Mouse (Mus musculus): ENCODE measurements around the gene Rab15.
"Not testable (repeated sequence)": the region's sequence is repeated elsewhere in the genome, so short reads cannot be mapped to it uniquely, and the experiment has no call there.

The Rab15 gene

DNA sequence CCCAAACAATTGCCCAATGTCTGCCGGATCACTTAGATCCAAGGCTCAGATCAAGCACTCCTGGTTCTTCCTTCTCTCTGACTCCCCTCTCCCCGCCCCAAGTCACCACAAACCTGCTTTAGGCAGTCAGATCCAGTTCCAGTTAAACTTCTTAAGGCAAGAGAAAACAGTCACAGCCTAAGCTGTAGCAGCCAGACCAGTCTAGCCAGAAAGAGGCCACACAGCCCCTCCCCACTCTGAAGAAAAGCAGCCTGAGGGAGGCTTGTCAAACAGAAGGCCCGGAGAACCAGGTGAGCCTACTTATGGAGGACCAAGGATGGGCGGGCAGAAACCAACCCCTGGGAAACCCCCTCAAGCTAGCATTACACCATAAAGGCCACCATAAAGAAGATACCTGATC, 4.6 kb downstream of the Rab15 start:
- DNase-seq = no peak

DNA sequence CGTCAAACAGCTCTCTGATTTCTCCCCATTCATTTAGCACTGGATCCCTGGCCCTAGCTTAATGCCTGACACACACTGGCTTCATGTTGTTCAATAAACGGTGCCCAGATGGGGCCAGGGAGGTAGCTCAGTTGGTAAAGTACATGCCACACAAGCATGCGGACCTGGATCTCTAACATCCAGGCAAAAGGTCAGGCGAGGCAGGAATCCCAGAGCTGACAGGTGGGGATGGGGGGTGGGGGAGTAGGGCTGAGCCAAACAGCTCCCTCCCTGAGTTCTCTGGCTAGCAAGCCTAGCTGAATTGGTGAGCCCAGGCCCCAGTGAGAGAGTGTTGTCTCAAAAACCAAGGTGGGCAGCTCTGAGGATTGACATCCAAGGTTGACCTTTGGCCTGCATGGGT, 5.5 kb downstream of the Rab15 start:
- no peak for DNase-seq

DNA sequence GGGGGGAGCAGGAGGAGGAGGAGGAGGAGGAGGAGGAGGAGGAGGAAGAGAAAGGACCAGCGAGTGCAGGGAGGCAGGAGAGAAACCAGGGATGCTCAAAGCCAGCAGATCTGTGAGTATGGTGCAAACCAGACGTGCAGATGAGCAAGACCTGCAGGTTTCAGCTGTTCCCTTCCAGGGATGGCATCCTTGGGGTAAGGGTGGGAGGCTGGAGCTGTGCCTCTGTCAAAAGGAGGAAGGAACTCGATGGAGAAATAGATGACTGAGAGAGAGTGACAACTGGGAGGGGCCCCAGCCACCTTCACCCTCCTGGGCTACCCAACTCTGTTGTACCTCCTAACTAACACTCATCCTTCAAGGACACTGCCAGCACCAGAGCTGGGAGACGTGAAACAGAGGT, 6.0 kb downstream of the Rab15 start:
- no peak for DNase-seq

DNA sequence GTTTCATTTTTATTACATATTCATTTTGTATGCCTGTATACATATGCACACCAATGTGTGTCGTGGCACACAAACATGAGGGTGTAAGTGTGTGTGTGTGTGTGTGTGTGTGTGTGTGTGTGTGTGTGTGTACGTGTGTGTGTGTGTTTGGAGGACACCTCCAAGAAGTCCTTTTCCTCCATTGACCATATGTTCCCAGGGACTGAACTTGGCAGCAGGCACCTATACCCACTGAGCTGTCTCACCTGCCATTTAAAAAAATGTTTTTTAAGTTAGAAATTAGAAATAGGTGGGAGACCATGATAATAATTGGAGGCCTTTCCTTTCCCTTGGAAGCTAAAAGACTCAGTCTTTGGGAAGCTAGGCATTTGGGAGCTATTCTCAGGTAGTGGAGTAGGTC, 8.6 kb downstream of the Rab15 start:
- no peak for DNase-seq

DNA sequence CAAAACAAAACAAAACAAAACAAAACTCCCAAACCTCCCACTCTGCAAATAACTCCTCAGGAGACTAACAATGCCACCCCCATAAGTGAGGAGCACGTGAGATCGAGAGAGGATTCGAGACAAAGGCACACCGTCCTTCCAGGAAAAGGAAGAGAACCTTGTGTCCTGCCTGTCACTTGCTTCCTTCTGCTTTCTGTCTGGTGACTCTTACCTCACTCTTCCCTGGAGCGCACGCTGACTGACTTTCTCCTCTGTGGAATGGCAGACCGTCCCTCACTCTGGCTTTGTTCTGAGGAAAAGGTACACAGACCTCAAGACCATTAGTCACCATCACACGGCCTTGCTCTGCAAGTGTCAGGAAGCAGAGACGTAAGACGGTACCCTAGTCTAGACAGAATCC, 9.2 kb downstream of the Rab15 start:
- no peak for DNase-seq

DNA sequence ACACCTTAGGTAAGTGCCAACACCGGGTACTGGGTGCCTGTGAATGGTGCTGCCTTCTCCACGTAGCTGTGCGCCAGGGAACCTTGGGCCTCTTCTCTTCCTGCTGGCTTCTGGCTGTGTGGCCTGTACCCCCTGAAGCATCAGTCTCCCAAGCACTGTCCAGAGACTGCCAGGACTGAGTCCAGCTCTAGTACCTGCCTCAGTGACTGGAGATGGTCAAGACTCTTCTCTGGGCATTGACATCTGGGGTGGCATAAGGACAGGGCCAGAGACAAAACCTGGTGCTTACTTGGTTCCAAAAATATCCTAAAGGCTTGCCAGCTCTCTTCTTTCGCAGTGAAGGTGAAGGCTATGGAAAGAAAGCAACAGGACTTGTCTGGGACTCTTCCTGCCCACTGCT, 11.7 kb downstream of the Rab15 start:
- DNase-seq = no peak

DNA sequence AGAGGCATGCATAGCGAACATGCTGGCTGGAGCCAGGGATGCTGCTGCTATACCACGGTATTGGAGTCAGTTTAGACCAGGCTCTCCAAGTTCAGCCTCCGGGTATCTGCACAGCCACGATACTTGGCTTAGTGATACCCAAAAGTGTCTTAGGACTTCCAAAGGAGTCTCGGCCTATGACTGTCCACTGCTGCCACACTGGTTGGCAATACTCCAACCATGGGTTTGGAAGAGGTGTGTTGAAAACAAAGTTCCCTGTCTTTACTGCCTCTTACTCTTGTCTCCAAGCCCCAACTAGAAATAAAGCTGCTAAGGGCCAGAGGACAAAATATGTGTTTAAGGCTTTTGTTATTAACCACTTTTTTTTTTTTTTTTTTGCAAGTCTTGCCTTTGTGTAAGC, 12.2 kb downstream of the Rab15 start:
- DNase-seq = no peak

DNA sequence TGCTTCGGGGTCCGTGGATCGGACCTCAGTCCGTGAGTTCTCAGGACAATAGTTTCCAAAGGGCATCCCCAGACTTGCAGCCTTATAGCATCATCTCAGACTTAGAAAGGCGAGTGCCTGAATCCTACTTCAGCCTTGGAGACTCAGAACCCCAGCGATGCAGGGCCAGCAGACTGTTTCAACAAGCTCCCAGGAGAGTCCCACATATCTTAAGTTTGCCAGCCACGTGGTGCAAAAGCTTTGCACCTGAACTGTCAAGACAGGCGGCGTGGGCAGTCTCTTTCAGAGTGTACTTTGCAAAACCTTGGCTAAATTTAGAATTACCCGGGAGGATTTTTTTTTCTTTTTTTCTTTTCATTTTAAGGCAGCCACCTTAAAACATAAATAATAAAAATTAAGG, 14.9 kb downstream of the Rab15 start:
- DNase-seq = no peak

DNA sequence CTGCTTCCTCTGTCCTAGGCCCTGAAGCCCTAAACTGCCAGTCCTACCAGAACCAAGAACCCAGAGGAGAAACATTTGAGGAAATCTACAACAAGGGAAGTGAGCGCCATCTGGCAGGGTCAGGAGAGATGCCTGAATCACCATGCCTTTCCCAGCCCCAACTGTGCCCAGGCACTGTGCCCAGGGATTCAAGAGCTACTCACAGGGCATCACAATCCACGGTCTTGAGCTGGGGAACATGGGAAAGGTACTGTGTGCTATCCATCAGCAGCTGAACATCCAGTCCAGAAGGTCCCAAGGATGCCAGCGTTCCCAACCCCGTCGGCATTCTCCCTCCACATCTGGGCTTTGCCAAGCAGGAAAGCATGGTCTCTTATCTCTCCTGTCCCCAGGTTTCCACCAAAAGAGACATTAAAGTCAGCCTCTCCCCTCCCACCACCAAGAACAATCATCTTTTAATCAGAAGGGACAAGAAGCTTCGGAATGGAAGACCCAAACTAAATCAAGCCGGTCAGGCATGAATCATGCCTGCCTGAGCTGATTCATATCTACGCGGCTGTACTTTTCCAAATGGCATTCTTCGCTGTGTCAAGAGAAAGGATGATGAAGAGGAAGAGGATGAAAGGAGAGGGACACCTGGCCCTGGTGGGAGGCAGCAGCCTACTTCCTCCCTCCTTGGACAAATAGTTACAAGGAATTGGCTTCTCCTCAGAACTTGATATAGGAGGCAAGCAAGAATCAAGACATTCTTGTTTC, 17.5 kb downstream of the Rab15 start:
- no peak for DNase-seq

DNA sequence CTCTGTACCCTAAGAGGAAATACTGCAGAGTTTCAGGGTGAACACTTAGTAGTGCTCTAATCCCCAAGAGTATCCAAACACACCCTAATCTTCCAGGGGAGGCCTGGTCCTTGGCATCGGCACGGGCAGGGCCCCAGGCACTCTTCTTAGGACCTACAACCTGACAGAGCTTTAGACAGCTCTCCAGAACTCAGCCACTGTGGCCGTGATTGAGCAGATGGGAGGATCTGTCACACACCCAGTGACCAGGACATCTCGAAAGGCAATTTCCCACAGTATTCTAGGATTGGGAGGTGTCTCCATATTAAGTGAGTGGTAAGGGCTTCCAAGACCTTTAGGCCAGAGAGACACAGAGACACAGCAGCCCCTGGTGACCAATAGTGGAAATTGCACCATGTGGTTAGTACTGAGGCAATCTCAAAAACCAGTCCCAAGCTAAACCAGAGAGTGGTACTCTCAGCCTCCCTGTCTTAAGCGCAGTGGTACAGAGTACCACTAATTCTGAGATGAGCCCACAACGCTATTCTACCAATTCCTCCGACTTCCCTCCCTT, 18.9 kb downstream of the Rab15 start:
- peak; percentile 66 for DNase-seq

DNA sequence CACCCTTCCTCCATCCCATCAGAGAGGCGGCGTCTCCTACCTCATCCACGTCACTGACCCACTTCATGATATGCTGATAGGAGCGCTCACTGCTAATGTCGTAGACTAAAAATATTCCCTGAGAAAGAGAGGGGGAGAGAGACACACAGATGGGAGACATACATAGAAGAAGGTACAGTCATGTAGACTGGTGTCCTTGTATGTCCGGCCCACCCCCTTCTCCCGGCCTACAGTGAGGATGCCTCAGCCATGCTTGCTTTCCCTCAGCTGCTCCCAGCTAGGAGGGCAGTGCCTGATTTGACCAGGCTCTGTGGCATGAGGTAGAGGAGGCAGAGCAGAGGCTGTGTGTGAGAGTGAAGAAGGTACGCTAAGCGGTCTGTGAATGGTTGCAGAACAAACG, 19.7 kb downstream of the Rab15 start:
- DNase-seq = no peak

DNA sequence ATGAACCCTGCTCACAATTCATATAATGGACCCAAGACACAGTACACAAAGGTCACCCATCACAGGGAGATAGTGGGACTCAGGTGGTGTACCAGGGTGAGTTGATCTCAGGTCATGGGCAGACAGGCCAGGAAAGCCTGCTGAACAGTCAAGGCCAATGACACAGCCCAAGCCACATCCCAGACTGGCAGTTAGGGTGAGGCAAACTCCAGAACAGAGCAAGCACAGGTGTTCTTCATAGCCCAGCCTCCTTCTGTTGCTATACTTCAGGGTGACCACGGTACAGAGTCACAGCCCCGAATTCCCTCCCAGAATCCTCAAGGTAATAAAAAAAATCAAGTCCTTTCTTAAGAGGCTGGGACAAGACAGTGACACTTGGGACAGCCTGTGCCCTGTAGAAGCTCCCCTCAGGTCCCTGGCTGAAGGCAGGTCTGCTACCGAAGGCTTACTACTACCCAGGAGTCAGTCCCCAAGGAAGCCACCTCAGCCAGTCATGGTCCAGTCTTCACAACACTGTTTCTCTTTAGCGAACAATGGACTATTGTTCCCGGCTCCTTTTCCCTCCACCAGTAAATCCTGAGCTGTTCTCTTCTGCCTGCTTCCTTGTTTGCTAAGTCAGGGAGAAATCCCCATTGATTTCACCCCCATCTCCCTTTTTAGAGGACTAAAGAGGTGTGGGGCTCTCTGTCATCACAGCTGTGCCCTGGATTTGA, 24.5 kb downstream of the Rab15 start:
- no peak for DNase-seq

DNA sequence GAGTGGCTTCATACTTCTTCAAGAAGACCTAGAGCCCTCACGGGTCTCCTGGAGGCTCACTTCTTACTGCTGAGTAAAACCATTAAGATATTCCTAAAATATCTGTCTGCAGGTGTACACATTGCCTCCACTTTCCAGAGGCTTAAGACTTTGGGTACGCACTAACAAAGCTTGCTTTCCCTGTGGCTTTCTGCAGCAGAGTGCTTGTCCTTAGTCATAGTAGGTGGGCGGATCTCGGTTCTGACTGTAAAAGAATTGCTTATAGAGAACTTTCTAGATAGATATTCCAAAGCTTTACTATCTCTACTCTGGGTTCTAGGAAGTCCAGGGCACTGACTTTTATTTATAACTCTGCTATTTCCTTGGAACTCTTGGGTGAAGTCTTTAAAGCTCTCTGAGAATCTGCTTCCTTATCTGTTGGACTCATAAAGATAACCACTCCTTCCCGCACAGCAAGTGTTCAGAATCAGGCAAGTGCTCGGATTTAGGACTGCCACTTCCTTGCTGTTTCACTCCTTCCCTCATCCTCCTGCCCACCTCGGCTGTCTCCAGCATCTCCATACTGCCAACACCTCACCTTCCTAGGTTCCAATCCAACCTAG, 25.7 kb downstream of the Rab15 start:
- no peak for DNase-seq

DNA sequence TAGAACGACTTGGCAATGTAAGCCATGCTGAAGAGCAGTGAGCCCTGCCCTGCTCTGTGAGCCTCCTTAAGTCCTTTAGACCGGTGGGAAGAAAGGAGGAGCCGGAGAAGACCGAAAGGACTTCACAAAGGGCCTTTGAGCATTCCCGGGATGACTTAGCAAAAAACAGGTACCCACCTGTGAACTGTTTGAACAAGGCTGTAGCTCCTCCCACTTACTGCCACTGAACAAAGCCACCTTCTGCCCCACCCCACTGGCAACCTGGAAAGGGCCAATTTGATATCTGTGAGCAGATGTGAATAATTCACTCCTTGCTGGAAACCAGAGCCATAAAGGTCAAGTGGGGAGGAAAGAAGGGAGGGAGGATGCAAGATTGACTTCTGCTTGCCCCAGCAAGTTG, 27.4 kb downstream of the Rab15 start, which contains the start of gene Gpx2:
Gene Gpx2 (minus strand): TSS at position 205 of the 400 bp plus-strand sequence.
- DNase-seq = no peak

DNA sequence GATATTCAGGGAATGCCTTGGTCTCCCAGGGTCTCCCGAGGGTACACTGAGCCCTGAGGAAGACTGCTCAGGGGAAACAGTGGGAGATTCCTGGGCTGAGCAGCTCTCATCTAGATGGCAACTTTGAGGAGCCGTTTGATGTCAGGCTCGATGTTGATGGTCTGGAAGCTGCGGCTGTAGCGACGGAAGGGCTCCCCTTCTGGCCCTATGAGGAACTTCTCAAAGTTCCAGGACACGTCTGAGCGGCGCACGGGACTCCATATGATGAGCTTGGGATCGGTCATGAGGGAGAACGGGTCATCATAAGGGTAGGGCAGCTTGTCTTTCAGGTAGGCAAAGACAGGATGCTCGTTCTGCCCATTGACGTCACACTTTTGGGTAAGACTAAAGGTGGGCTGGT, 30.2 kb downstream of the Rab15 start:
- not testable (repeated sequence) for DNase-seq

DNA sequence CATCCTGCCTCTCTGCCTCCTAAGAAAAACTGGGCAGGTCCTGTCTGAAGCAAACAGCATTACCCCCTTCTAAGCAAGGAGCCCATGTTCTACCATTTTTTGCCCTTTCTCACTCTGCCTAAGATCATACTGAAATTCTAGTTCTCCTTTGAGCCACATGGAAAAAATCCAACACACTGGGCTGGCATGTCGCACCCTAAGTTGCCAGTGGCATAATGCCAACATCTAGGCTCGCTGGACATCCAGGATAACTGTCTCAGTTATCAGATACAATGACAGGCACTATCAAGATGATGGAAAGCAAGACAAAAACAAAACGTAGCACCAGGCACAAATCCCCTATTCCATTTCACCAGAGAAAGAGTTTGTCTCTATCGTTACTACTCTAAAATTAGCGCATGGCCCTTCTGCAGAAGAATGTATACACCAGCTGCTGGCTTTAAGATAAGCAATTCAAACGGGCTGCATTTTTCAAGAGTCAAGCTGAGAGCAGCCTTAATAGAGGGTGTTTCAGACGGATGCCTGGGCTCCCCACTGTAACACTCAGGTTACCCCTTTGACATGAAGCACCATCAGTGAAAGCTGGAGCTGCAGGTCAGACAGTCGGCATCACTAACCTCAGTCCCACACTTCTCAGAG, 32.1 kb downstream of the Rab15 start:
- no peak for DNase-seq

DNA sequence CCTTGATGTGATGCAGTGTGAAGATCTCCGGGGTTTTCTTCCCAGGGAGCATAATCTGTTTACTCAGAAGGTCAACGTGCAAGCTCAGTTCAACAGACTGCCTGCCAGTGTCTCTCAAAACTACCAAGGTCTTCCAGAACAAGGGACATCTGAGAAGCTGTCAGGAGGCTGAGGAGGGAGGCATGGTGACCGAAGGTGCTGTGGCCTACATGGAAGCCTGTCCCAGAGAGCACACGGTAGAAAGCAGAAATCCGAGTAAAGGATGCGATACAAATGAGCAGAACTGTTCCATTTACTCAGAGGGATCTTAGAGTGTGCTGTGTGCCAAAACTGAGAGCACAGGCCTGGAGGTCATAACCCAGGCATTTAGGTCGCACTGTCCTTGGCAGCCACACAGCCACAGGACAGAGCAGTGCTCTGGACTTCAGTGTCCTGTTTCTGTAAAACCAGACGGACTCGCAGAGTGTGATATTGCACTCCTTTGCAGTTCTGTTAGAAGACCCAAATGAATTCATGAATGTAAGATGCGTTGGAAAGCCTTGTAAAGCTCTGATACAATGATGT, 38.6 kb downstream of the Rab15 start:
- no peak for DNase-seq

DNA sequence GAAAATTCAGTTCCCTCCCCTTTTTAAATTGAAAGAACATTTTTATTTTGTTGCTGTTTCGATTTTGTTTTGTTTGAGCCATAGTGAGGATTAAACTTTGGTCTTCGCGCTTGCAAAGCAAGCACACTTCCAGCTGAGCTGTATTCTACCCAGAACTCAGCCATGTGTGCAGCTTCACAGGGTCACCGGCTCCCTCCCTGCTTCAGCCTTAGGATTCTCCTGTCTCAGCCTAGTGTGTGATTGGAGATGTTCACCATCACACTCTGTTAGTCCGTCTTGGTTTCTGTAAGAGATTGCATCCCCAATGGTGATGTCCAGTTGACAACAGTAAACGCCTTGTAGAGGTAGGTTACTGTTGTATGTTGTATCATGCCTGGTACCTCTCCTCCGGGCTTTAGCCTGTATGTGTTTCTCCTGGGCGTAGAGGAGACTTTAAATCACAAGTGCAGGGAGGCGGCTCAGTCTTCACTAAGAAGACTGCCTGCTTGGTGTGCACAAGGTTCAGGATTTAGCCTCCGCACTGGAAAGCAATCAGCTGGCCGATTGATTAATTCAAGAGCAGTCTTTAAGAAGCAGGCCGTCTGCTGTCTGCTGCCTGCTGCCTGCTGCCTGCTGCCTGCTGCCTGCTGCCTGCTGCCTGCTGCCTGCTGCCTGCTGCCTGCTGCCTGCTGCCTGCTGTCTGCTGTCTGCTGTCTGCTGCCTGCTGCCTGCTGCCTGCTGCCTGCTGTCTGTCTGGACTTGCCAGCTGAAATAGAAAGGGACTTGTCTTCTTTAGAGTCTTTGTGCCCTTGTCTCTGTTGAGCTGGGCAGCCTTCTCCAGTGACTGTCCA, 41.9 kb downstream of the Rab15 start:
- no peak for DNase-seq

DNA sequence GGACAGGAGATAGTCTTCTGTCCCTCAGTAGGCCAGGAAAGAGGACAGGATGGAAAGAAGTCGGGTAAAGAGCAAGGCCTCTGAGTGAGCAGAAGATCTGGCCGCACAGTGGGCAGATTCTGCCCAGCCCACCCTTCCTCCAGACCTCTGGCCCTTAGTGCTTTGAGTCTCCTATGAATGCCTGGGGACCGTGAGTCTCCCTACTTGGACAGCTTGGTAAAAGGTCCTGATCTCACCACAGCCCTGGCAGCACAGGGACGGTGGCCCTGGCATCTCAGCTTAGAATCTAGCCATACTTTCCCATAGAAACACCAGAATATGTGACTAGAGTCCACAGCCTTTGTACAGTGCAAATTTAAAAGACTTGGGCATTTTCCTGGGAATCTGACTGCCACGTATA, 42.8 kb downstream of the Rab15 start:
- DNase-seq = peak; percentile 3

DNA sequence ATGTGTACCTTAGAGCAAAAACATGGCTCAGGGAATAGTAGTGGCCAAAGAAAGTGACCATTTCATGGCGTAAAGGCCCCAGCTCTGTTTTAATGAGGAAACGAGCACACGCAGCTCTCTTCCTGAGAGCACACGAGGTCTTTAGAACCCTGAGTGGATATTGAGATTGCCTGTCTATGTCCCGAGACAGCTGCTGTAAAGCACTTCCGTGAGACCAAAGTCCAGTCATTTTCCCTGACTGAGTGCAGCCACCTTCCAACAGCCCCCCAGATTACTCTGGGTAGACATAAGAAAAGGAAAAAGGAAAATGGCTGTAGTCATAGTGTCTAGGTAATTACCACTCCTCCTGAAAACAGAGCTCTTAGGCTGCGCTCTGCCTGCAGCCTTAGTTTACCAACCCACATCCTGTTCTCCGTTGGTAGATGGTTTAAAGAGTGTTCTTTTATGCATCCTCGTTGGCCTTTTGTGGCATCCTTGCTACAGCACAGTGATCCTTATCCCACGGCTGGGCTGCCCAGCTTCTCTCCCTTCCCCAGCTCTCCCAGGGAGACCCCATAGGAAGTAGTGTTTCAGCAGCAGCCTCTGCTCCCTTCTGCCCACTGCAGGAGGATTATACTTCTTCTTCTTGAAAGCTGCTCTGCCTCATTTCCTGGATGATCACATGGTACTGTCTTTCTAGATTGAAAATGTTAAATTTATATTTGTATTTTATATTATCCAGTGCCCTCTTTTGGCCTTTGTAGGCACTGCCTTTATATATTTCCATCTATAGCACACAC, 44.2 kb downstream of the Rab15 start:
- DNase-seq = peak; percentile 34

DNA sequence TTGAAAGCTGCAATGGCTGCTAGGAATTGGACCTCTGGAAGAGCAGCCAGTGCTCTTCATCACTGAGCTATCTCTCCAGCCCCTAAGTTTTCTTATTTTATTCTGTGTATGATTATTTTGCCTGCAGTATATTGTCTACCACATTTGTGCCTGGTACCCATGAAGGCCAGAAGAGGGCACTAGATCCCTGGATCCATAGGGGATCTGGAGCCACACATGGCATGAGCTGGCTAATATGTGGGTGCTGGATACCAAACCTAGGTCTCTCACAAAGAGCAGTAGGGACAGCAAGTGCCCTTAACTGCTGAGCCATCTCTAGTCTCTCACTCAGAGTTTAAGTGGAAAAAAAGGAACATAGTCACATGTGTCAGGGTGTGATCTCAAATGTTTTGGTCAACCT, 44.9 kb downstream of the Rab15 start:
- peak; percentile 3 for DNase-seq
